ENCODE assay signal across 27 mouse cellular contexts in genomic region chr8:5105186-5105585, GRCm38 (mm10). TPM values are rescaled to one million over a fixed set of nuclear protein-coding genes. Genes with fewer than 3 reads are reported as not detected.
"Had no signal": no experiment of that assay in that cellular context is flagged by ENCODE, and none has a peak within 500 bp of the region (broad histone marks: within the 10 kb centered on the region; RNA-seq: fewer than 3 reads in every experiment).

Slc10a2 (minus strand) TSS chr8:5105351.

- H3K9me3 ChIP-seq: limb, embryonic 12.5 days; limb, embryonic 15.5 days; liver, embryonic 12.5 days; liver, embryonic 15.5 days; stomach, embryonic 15.5 days had no signal

- DNase-seq: left cerebral cortex, postnatal 4 days; lung, adult 2 months; lung, postnatal 14 days; lung, postnatal 4 days; midbrain, embryonic 14.5 days; right cerebral cortex, adult 18-20 months; right cerebral cortex, postnatal 14 days; right cerebral cortex, postnatal 4 days; spleen, adult 18-20 months; thymus, postnatal 25 days had no signal

- H3K36me3 ChIP-seq: limb, embryonic 12.5 days; limb, embryonic 15.5 days; liver, embryonic 12.5 days; liver, embryonic 15.5 days; stomach, embryonic 15.5 days had no signal

- H3K4me1 ChIP-seq: limb, embryonic 12.5 days; limb, embryonic 15.5 days; liver, embryonic 12.5 days; liver, embryonic 15.5 days; stomach, embryonic 15.5 days had no signal

- ATAC-seq: liver, embryonic 12.5 days had no signal

- H3K4me2 ChIP-seq: limb, embryonic 12.5 days; limb, embryonic 15.5 days; liver, embryonic 12.5 days; liver, embryonic 15.5 days; midbrain, embryonic 11.5 days; stomach, embryonic 15.5 days had no signal

- H3K9ac ChIP-seq: limb, embryonic 12.5 days; limb, embryonic 15.5 days; liver, embryonic 12.5 days; liver, embryonic 15.5 days; stomach, embryonic 15.5 days had no signal

- H3K27ac ChIP-seq: limb, embryonic 12.5 days; limb, embryonic 15.5 days; liver, embryonic 12.5 days; liver, embryonic 15.5 days; stomach, embryonic 15.5 days had no signal

- H3K4me3 ChIP-seq: limb, embryonic 12.5 days; limb, embryonic 15.5 days; liver, embryonic 12.5 days; liver, embryonic 15.5 days; stomach, embryonic 15.5 days had no signal

- H3K27me3 ChIP-seq: limb, embryonic 12.5 days; limb, embryonic 15.5 days; liver, embryonic 12.5 days; liver, embryonic 15.5 days; stomach, embryonic 15.5 days had no signal

RNA-seq across cellular contexts. Expression of gene Slc10a2, which starts in this region (rescaled TPM):
- total RNA-seq: layer of hippocampus, adult 18-20 months; layer of hippocampus, postnatal 14 days; left cerebral cortex, adult 8-10 months; left cerebral cortex, postnatal 14 days; left cerebral cortex, postnatal 4 days; megakaryocyte progenitor cell, adult 5-6 weeks; megakaryocyte-erythroid progenitor cell, adult 5-6 weeks; midbrain, postnatal 0 days had no signal
- polyA plus RNA-seq: limb, embryonic 12.5 days; limb, embryonic 15.5 days; liver, embryonic 12.5 days; liver, embryonic 15.5 days; lung, adult 2 months; lung, embryonic 16.5 days; midbrain, embryonic 11.5 days; midbrain, embryonic 14.5 days; midbrain, postnatal 0 days; neural tube, embryonic 11.5 days; neural tube, embryonic 14.5 days; thymus, postnatal 0 days had no signal
